Mouse (Mus musculus): ENCODE measurements around the gene Tbck. TPM values are rescaled to one million over a fixed set of nuclear protein-coding genes. Genes with fewer than 3 reads are reported as not detected.

Gene Tbck
- polyA plus RNA-seq, 1 experiment from 2014 or later: 14.5 TPM

DNA sequence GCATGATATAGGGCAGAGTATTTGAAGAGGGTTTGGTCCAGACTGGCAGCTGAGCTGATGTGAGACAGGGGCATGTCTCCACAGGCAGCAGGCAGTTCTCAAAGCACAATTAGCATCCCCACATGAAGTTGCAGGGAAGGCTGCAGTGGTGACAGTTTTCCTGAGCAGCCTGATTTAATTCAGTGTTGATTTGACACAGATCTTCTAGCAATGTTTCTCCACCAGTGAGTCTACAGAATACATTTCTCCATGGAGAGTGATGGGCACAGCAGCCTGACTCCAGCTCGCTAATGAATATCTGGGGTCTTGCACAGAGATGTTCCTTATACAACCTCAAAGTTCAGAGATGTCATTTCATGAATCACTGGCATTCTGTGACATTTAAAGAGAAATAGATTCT is 99.1 kb downstream of the Tbck start:
- Histone ChIP-seq H3K27me3 (ENCODE audit: control insufficient read depth, insufficient read depth, low read length) (no peaks in the 10 kb centered on the region), H3K9ac (ENCODE audit: low read length) (no peak overlapping the region), H3K4me3 (ENCODE audit: low read length) (no peak overlapping the region), H3K4me1 (ENCODE audit: control insufficient read depth, insufficient read depth, low read length) (no peaks in the 10 kb centered on the region), H3K36me3 (ENCODE audit: control insufficient read depth, insufficient read depth) (0 out of 2 replicates have a peak, but pooled peaks cover 3% of the 10 kb centered on the region), H3K27ac (ENCODE audit: low read length) (no peak overlapping the region), H3K4me2 (ENCODE audit: low read depth, low read length) (no peak overlapping the region), H3K9me3 (replicated peaks; ENCODE audit: control insufficient read depth, low read length) (no peaks in the 10 kb centered on the region)
- ATAC-seq (replicated peaks; ENCODE audit: extremely low read depth, insufficient read depth, low FRiP score): no peak
- WGBS: 87% methylated on average over 1 of the region's 1 CpGs

DNA sequence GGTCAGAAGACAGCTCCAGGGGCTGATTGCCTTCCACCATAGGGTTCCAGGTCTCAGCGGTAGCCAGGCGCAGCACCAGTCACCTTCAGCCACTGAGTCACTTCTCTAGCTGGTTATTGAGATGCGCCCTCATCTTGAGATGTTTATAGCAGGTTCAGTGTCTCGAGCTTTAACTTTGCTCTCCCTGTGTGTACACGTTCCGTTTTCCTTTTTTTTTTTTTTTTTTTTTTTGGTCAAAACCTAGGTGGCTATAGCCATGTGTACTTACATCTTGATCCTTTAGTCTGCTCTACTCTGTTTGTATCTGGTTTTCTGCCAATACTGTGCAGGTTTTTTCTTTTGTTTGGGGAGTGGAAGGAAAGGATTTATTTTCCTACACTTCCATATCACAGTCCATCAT is 100.8 kb downstream of the Tbck start:
- no peak for ATAC-seq (replicated peaks; ENCODE audit: extremely low read depth, insufficient read depth, low FRiP score)
- H3K9ac ChIP-seq (ENCODE audit: low read length): no peak overlapping the region
- H3K27ac ChIP-seq (ENCODE audit: low read length): no peak overlapping the region
- no peaks in the 10 kb centered on the region for H3K9me3 ChIP-seq (replicated peaks; ENCODE audit: control insufficient read depth, low read length)
- WGBS: 91% methylated on average over 6 of the region's 6 CpGs
- no peak overlapping the region for H3K4me3 ChIP-seq (ENCODE audit: low read length)
- H3K27me3 ChIP-seq (ENCODE audit: control insufficient read depth, insufficient read depth, low read length): no peaks in the 10 kb centered on the region
- H3K36me3 ChIP-seq (ENCODE audit: control insufficient read depth, insufficient read depth): no peaks in the 10 kb centered on the region
- no peak overlapping the region for H3K4me2 ChIP-seq (ENCODE audit: low read depth, low read length)
- H3K4me1 ChIP-seq (ENCODE audit: control insufficient read depth, insufficient read depth, low read length): no peaks in the 10 kb centered on the region

DNA sequence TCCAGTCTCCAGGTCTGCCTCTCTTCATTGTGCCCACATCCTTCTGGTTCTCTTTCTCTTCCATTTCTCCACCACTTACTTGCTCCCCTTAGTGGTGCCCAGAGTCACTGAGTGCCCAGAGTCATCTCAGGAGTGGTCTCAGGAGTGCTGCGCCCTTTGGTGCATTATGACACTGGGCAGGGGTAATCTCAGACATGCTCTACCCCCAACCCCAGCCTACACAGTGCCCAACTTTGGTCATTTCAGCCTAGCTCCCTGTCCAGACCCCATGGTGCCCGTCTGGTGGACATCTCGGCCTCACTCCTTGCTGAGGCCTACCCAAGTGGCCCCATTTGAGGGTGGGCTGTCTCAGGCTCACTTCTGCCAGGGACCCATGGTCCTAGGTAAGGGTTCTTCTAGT is 102.7 kb downstream of the Tbck start:
- ATAC-seq (replicated peaks; ENCODE audit: extremely low read depth, insufficient read depth, low FRiP score): no peak
- no peak overlapping the region for H3K27ac ChIP-seq (ENCODE audit: low read length)
- no peak overlapping the region for H3K4me3 ChIP-seq (ENCODE audit: low read length)
- 91% methylated on average over 3 of the region's 3 CpGs for WGBS
- no peaks in the 10 kb centered on the region for H3K4me1 ChIP-seq (ENCODE audit: control insufficient read depth, insufficient read depth, low read length)
- no peak overlapping the region for H3K9ac ChIP-seq (ENCODE audit: low read length)
- no peaks in the 10 kb centered on the region for H3K36me3 ChIP-seq (ENCODE audit: control insufficient read depth, insufficient read depth)
- H3K4me2 ChIP-seq (ENCODE audit: low read depth, low read length): no peak overlapping the region
- H3K9me3 ChIP-seq (replicated peaks; ENCODE audit: control insufficient read depth, low read length): no peaks in the 10 kb centered on the region
- no peaks in the 10 kb centered on the region for H3K27me3 ChIP-seq (ENCODE audit: control insufficient read depth, insufficient read depth, low read length)

DNA sequence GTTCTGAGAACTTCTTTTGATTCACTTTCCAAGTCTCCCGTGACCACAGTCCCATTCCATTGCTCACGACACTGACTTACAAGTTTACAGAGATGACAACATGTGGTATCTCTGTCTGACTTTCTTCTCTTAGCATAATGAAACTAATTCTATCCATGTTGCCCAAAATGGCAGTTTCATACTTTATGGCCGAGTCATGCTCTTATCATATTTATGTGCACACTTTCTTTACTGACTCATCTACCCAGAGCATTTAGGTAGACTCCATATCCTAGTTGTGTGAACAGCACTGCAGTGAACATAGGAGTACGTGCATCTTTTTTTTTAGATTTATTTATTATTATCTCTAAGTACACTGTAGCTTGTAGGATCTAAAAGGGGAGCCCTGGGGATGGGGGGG is 103.8 kb downstream of the Tbck start:
- no peak overlapping the region for H3K27ac ChIP-seq (ENCODE audit: low read length)
- no peaks in the 10 kb centered on the region for H3K36me3 ChIP-seq (ENCODE audit: control insufficient read depth, insufficient read depth)
- H3K4me1 ChIP-seq (ENCODE audit: control insufficient read depth, insufficient read depth, low read length): no peaks in the 10 kb centered on the region
- no peaks in the 10 kb centered on the region for H3K27me3 ChIP-seq (ENCODE audit: control insufficient read depth, insufficient read depth, low read length)
- no peak overlapping the region for H3K9ac ChIP-seq (ENCODE audit: low read length)
- 90% methylated on average over 4 of the region's 4 CpGs for WGBS
- H3K4me2 ChIP-seq (ENCODE audit: low read depth, low read length): no peak overlapping the region
- H3K4me3 ChIP-seq (ENCODE audit: low read length): no peak overlapping the region
- ATAC-seq (replicated peaks; ENCODE audit: extremely low read depth, insufficient read depth, low FRiP score): no peak
- no peaks in the 10 kb centered on the region for H3K9me3 ChIP-seq (replicated peaks; ENCODE audit: control insufficient read depth, low read length)

- no peak overlapping the region for H3K4me3 ChIP-seq (ENCODE audit: low read length)
- peaks cover 1% of the 10 kb centered on the region; the same call in 1 of the 2 replicates for H3K9me3 ChIP-seq (replicated peaks; ENCODE audit: control insufficient read depth, low read length)
- no peak overlapping the region for H3K4me2 ChIP-seq (ENCODE audit: low read depth, low read length)
- H3K27me3 ChIP-seq (ENCODE audit: control insufficient read depth, insufficient read depth, low read length): no peaks in the 10 kb centered on the region
- no peaks in the 10 kb centered on the region for H3K4me1 ChIP-seq (ENCODE audit: control insufficient read depth, insufficient read depth, low read length)
- H3K36me3 ChIP-seq (ENCODE audit: control insufficient read depth, insufficient read depth): peaks cover 8% of the 10 kb centered on the region
- H3K27ac ChIP-seq (ENCODE audit: low read length): no peak overlapping the region
- 82% methylated on average over 4 of the region's 4 CpGs for WGBS
- no peak overlapping the region for H3K9ac ChIP-seq (ENCODE audit: low read length)
- ATAC-seq (replicated peaks; ENCODE audit: extremely low read depth, insufficient read depth, low FRiP score): no peak
Observed at GRCm38 (mm10) chr3:132791140-132791539, 107.2 kb downstream of the Tbck start.

- H3K27ac ChIP-seq (ENCODE audit: low read length): no peak overlapping the region
- peaks cover 17% of the 10 kb centered on the region for H3K36me3 ChIP-seq (ENCODE audit: control insufficient read depth, insufficient read depth)
- no peaks in the 10 kb centered on the region for H3K27me3 ChIP-seq (ENCODE audit: control insufficient read depth, insufficient read depth, low read length)
- H3K4me2 ChIP-seq (ENCODE audit: low read depth, low read length): no peak overlapping the region
- peaks cover 5% of the 10 kb centered on the region for H3K9me3 ChIP-seq (replicated peaks; ENCODE audit: control insufficient read depth, low read length)
- no peak overlapping the region for H3K9ac ChIP-seq (ENCODE audit: low read length)
- no peak for ATAC-seq (replicated peaks; ENCODE audit: extremely low read depth, insufficient read depth, low FRiP score)
- peaks cover 4% of the 10 kb centered on the region for H3K4me1 ChIP-seq (ENCODE audit: control insufficient read depth, insufficient read depth, low read length)
- no peak overlapping the region for H3K4me3 ChIP-seq (ENCODE audit: low read length)
- 34% methylated on average over 1 of the region's 1 CpGs for WGBS
Observed at GRCm38 (mm10) chr3:132800196-132800595, 116.3 kb downstream of the Tbck start.

GRCm38 (mm10) chr3:132801910-132802309 is 118.0 kb downstream of the Tbck start:
- Histone ChIP-seq H3K4me2 (ENCODE audit: low read depth, low read length) (no peak overlapping the region), H3K9ac (ENCODE audit: low read length) (no peak overlapping the region), H3K4me3 (ENCODE audit: low read length) (no peak overlapping the region), H3K36me3 (ENCODE audit: control insufficient read depth, insufficient read depth) (peaks cover 8% of the 10 kb centered on the region), H3K9me3 (replicated peaks; ENCODE audit: control insufficient read depth, low read length) (peaks cover under 1% of the 10 kb centered on the region; the same call in 1 of the 2 replicates), H3K27me3 (ENCODE audit: control insufficient read depth, insufficient read depth, low read length) (no peaks in the 10 kb centered on the region), H3K4me1 (ENCODE audit: control insufficient read depth, insufficient read depth, low read length) (peaks cover 4% of the 10 kb centered on the region), H3K27ac (ENCODE audit: low read length) (no peak overlapping the region)
- ATAC-seq (replicated peaks; ENCODE audit: extremely low read depth, insufficient read depth, low FRiP score): no peak
- WGBS: 83% methylated on average over 3 of the region's 3 CpGs

GRCm38 (mm10) chr3:132807888-132808579 is 124.1 kb downstream of the Tbck start:
- Histone ChIP-seq H3K9me3 (replicated peaks; ENCODE audit: control insufficient read depth, low read length) (no peaks in the 10 kb centered on the region), H3K4me1 (ENCODE audit: control insufficient read depth, insufficient read depth, low read length) (peaks cover 4% of the 10 kb centered on the region), H3K4me2 (ENCODE audit: low read depth, low read length) (no peak overlapping the region), H3K9ac (ENCODE audit: low read length) (no peak overlapping the region), H3K36me3 (ENCODE audit: control insufficient read depth, insufficient read depth) (peaks cover 7% of the 10 kb centered on the region; the same call in 1 of the 2 replicates), H3K4me3 (ENCODE audit: low read length) (no peak overlapping the region), H3K27ac (ENCODE audit: low read length) (no peak overlapping the region), H3K27me3 (ENCODE audit: control insufficient read depth, insufficient read depth, low read length) (no peaks in the 10 kb centered on the region)
- no peak for ATAC-seq (replicated peaks; ENCODE audit: extremely low read depth, insufficient read depth, low FRiP score)
- WGBS: 76% methylated on average over 2 of the region's 2 CpGs

- Histone ChIP-seq H3K4me1 (ENCODE audit: control insufficient read depth, insufficient read depth, low read length) (peaks cover 12% of the 10 kb centered on the region), H3K27ac (ENCODE audit: low read length) (no peak overlapping the region), H3K36me3 (ENCODE audit: control insufficient read depth, insufficient read depth) (0 out of 2 replicates have a peak, but pooled peaks cover 5% of the 10 kb centered on the region), H3K9ac (ENCODE audit: low read length) (no peak overlapping the region), H3K27me3 (ENCODE audit: control insufficient read depth, insufficient read depth, low read length) (no peaks in the 10 kb centered on the region), H3K9me3 (replicated peaks; ENCODE audit: control insufficient read depth, low read length) (no peaks in the 10 kb centered on the region), H3K4me3 (ENCODE audit: low read length) (no peak overlapping the region), H3K4me2 (ENCODE audit: low read depth, low read length) (no peak overlapping the region)
- no peak for ATAC-seq (replicated peaks; ENCODE audit: extremely low read depth, insufficient read depth, low FRiP score)
- WGBS: 92% methylated on average over 3 of the region's 3 CpGs
Observed at GRCm38 (mm10) chr3:132808951-132809350, 125.0 kb downstream of the Tbck start.
